ENCODE assay signal across 17 mouse cellular contexts in genomic region chr16:43094756-43095155, GRCm38 (mm10).
DNase-seq lines count a peak whose midpoint lies in the region; ATAC-seq and TF ChIP-seq lines count a peak whose summit lies in the region.
"Had no signal": no experiment of that assay in that cellular context is flagged by ENCODE, and none has a peak within 500 bp of the region (broad histone marks: within the 10 kb centered on the region; RNA-seq: fewer than 3 reads in every experiment).

No protein-coding gene starts in this region.

- ATAC-seq in cerebellum, adult (ENCODE audit: insufficient number of reproducible peaks, low FRiP score, low TSS enrichment) = 0 out of 2 replicates have a peak, but pooled peaks have one; percentile 43
- ATAC-seq: intestine, embryonic 15.5 days had no signal

- intact Hi-C loops in heart, postnatal 25 days (cut with DNase I) = no loop called here

- DNase-seq in cerebellum, adult 9-10 months = no peak
- DNase-seq in cerebellum, postnatal 14 days = peak; percentile 39 to 51
- DNase-seq in cerebellum, adult 9-11 months = no peak
- DNase-seq in layer of hippocampus, adult 2 months (ENCODE audit: low spot score in 2 of 2) = no peak
- no peak for DNase-seq in layer of hippocampus, adult 9-11 months
- no peak for DNase-seq in heart, postnatal 25 days (ENCODE audit: low spot score)
- DNase-seq: adrenal gland, postnatal 10 days; gastrocnemius, postnatal 10 days; heart, adult 18-20 months; heart, postnatal 14 days; kidney, adult 18-20 months had no signal

- H3K27ac ChIP-seq in layer of hippocampus, adult 2 months = peak overlapping the region; percentile 70
- H3K27ac ChIP-seq: embryonic facial prominence, embryonic 13.5 days; heart, embryonic 15.5 days; hindbrain, embryonic 10.5 days; hindbrain, embryonic 14.5 days; intestine, embryonic 15.5 days had no signal

- TF ChIP-seq CTCF in layer of hippocampus, adult 2 months (conservative IDR thresholded peaks at IDR 0.05) = no peak

- no peak overlapping the region for H3K4me3 ChIP-seq in layer of hippocampus, adult 2 months
- H3K4me3 ChIP-seq: embryonic facial prominence, embryonic 13.5 days; heart, embryonic 15.5 days; hindbrain, embryonic 10.5 days; intestine, embryonic 15.5 days had no signal

Comparison
In these comparisons a context has a peak if more than half of its experiments do, and no peak if none do; other contexts are left out.
1. DNase-seq: peak in cerebellum, postnatal 14 days (2 of 2); none in cerebellum, adult 9-10 months (single experiment), cerebellum, adult 9-11 months (single experiment), layer of hippocampus, adult 2 months (0 of 2), layer of hippocampus, adult 9-11 months (single experiment) and heart, postnatal 25 days (single experiment).